Mouse (Mus musculus) cerebral cortex, adult 2 months (tissue): Measurements from ENCODE around the gene Bcl6.

Source experiments
- WGBS: fragments of 180-500 bp; shearing (Covaris S2); methylation state at CpG from one replicate; pipeline ENCODE4 v1.1.7; 2018; 5-methylcytosine and 5-hydroxymethylcytosine counted together

Bcl6 gene

DNA sequence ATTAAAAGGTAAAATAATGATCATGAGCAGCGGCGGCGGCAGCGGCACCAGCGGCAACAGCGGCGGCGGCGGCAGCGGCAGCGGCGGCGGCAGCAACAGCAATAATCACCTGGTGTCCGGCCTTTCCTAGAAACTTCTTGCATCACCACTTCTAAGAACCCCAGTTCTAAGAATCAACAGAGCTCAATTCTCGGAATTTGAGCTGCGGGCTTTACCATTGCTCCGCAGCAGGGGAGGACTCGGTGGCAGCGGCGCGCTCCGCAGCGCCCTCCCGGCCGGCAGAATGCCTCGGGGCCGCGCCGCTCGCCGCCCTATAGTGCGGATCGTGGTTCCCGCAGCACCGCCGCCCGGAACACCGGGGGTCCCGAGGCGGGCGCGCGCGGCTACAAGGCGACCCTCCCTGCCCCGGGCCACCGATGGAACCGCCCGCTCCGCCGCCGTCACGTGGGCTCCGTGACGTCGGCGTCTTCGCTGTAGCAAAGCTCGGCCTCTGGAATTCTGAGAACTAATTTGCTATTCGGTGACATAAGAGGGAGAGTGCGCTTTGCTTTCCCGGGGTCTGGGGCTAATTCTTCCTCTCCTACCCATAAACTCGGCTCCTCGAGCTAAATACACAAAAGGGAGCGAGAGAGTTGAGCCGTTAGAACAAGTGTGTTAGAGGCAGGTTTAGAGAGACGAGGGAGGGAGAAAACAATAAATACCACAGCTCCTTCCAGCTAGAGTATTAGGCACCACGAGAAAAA is at the start of gene Bcl6, which contains the start of gene Gm37419:
TSS of gene Bcl6 (minus strand) at position 387 of the 743 bp plus-strand sequence.
TSS of gene Gm37419 (plus strand) at position 17 of the 743 bp plus-strand sequence.
- WGBS: under 1% methylated on average over 68 of the region's 68 CpGs

- 89% methylated on average over 3 of the region's 3 CpGs for WGBS
These were observed 47.7 kb upstream of the Bcl6 start for GRCm38 (mm10) chr16:24036398-24036797.

GRCm38 (mm10) chr16:24034450-24034849 is 45.8 kb upstream of the Bcl6 start:
- WGBS: 82% methylated on average over 2 of the region's 2 CpGs

GRCm38 (mm10) chr16:24033259-24033658 is 44.6 kb upstream of the Bcl6 start:
- 94% methylated on average over 5 of the region's 5 CpGs for WGBS

GRCm38 (mm10) chr16:24029965-24030672 is 41.5 kb upstream of the Bcl6 start:
- 78% methylated on average over 2 of the region's 2 CpGs for WGBS

DNA sequence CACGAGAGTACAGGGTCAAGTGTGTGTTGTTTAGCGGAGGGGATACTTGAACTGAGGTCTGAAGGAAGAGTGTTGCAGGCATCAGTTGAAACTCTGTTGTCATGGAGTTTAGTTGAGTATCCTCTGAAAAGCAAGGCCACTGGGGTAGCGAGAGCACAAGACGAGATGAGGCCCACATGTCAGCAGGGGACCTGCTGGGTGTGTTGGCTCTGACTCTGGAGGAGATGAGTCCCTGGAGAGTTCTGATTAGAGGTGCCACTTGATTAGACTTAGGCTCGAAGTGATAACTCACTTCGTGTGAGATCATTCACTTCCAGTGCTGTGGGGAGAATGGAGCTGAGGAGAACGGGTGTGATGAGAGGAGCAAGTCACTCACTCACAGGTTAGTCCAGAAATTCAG is 36.8 kb upstream of the Bcl6 start:
- 89% methylated on average over 7 of the region's 7 CpGs for WGBS

- 95% methylated on average over 4 of the region's 4 CpGs for WGBS
These were observed 34.0 kb upstream of the Bcl6 start for GRCm38 (mm10) chr16:24022605-24023004.

- 88% methylated on average over 1 of the region's 1 CpGs for WGBS
These were observed 33.1 kb upstream of the Bcl6 start for GRCm38 (mm10) chr16:24021722-24022121.

DNA sequence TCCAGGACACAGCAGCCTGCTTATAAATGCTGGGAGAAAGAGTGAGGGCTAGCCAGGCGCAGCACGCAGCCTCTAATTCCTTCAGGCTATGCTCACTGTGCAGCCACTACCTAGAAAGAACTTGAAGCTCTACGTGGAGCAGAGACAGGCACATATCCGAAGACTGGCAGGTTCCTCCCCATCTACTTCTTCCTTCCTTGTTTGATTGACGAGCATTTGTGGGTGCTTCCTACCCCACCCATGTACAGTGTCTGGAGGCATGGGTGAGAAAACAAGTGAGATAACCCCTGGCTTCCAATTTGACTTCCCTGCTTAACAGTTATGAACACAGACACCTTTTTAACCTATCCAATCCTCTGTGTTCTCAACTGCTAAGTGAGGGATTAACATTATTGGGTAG is 28.1 kb upstream of the Bcl6 start:
- WGBS: 83% methylated on average over 5 of the region's 5 CpGs

DNA sequence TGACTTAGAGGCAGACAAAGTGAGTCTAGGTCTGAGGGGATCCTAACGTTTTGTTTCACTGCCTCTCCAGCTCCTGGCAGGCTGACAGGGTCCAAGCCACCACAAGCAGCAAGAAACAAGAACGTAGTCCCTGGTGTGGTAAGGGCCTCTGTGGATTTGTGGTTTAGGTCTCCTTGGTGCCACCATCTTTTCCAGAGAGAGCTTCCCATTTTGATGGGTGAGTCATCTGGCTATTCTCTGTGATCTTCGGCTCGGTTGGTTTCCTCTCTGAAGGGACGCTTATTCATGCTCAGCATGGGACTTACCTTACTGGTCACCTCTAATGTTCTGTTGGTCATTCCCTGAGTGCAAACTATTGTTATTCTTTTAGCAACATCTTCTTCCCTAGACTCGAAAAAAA is 27.6 kb upstream of the Bcl6 start:
- WGBS: 64% methylated on average over 6 of the region's 6 CpGs

- 79% methylated on average over 3 of the region's 3 CpGs for WGBS
These were observed 25.7 kb upstream of the Bcl6 start for GRCm38 (mm10) chr16:24014378-24014777.

- WGBS: 67% methylated on average over 3 of the region's 3 CpGs
These were observed 23.4 kb upstream of the Bcl6 start for GRCm38 (mm10) chr16:24012066-24012465.

- 92% methylated on average over 3 of the region's 3 CpGs for WGBS
These were observed 22.7 kb upstream of the Bcl6 start for GRCm38 (mm10) chr16:24011306-24011705.

DNA sequence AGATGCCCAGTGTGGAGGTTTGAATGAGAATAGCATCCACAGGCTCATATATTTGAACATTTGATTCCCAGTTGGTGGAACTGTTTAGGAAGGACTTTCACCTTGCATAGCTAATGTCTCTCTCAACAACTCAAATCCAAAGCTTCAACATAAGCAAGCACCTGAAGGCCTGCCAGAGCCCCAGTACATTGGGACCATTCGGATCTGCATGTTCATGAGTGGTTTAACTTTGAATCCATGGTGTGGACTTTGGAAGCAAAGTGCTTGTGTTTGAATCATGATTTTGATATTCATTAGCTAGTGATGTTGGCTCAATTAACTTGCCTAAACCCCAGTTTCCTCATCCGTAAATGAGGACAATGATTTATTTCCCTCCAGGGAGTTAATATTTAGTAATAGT is 21.2 kb upstream of the Bcl6 start:
- 97% methylated on average over 2 of the region's 2 CpGs for WGBS

DNA sequence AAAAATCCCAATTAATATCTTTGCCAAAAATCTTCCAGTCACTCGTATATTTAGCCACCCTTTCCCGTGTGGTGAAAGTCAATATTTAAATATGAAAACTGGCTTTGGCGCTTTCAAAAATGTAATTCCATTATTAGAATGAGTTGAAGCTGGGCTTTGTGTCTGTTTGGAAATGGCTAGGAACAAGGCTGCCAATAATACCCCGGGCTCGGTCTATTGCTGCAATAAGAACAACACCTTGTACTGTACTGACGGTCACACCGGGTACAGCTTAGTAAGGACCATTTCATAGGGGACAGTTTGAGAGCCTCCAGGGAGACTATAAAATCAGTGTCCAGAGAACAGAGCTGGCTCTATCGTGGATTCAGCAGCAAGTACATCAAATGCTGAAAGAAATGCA is 17.3 kb upstream of the Bcl6 start:
- 66% methylated on average over 8 of the region's 8 CpGs for WGBS

DNA sequence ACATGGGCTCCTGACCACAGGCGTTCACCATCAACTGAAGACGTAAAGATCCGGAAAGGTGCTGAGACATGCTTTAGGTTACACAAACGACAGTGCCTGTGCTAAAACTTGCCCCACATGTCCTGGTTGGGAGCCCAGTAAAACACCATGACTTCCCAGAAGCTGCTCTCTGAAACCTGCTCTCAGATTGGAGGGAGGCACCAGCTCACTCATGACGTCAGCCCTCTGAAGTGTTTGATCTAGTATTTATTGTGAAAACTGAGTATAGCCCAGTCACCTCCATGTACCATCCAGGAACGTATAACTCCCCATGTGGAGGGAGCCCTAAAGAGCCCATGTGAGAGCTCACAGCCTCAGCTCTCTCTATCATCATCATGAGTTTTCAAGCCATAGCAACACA is 9.3 kb upstream of the Bcl6 start:
- WGBS: 94% methylated on average over 6 of the region's 6 CpGs

GRCm38 (mm10) chr16:23997228-23997627 is 8.6 kb upstream of the Bcl6 start:
- 85% methylated on average over 3 of the region's 3 CpGs for WGBS

DNA sequence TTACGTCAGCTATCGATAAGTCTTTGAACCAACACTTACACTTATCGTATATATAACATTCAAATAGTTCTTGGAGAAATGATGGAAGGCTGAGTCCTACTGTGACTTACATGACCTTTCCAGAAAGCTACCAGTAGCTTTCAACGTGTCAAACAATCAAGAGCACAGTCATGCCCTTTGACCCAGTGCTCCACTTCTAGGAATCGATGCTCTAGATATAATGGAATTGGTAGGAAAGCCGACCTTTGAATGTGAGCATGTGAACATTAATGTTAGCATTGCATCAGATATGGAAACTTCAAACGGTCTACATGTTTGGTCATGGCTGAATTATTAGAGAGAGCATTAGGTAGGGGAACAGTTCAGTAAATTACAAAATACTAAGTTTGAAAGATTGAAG is 7.7 kb upstream of the Bcl6 start:
- 96% methylated on average over 7 of the region's 7 CpGs for WGBS

- WGBS: 63% methylated on average over 17 of the region's 17 CpGs
These were observed 5.0 kb upstream of the Bcl6 start for GRCm38 (mm10) chr16:23993351-23994321.

DNA sequence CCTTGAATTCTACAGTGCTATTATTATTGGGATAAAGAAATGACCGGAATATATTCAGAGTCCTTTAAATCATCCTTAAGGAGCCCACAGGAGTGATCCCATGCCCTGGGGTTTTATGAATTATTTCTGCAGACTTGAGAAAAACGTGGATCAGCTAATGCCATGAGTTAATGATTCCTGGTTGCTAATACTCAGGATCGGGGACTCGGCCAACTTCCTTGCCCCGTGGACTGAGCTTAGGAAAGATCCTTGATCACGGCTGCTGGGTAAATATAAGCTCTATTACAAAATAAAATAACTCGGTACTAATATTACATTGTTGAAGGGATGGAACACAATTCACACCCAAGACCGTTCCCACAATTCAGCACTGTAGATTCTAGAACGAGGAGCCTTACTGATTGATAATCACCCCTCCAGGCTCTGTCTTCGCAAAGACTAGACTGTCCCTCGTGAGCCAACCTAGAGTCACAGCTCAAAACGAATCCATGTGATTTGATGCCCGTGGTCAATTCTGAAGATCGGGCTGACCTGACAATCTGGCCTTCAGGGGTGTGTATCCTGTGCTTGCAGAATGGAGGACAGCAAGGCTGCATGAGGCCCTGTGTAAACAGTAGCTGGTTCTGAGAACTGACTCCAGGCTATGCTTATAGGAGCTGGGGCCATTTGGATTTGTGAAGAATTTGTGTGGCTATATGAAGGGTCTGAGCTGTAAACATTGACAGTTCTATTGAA is 3.4 kb upstream of the Bcl6 start:
- WGBS: 92% methylated on average over 14 of the region's 14 CpGs

DNA sequence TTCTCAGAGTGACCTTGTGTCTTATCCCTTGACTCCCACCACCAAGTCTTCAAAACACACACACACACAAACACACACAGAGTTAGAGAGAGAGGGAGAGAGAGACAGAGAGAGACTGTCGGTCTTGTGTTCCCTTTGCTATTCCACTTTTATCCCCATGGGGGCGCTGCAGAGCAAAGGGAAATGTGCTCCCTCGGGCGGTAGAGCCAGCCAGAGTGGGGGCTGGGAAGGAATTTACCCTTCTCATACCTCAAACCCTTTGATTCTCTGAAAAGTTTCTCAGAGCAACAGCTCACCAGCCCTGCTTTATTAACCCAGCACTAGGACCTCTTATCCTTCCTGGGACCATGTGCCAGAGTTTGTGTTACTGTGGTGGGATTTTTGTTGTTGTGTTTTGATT is 2.5 kb upstream of the Bcl6 start:
- 2% methylated on average over 4 of the region's 4 CpGs for WGBS
